Mouse (Mus musculus) brain, embryonic 18.5 days (tissue): Measurements from ENCODE around the gene Mettl17.

Experiments
- DNase-seq: peaks from one replicate; pipeline ENCODE4 v3.0.0-alpha.2; 2012; ENCODE audit warnings: low read depth, low spot score

The Mettl17 gene

DNA sequence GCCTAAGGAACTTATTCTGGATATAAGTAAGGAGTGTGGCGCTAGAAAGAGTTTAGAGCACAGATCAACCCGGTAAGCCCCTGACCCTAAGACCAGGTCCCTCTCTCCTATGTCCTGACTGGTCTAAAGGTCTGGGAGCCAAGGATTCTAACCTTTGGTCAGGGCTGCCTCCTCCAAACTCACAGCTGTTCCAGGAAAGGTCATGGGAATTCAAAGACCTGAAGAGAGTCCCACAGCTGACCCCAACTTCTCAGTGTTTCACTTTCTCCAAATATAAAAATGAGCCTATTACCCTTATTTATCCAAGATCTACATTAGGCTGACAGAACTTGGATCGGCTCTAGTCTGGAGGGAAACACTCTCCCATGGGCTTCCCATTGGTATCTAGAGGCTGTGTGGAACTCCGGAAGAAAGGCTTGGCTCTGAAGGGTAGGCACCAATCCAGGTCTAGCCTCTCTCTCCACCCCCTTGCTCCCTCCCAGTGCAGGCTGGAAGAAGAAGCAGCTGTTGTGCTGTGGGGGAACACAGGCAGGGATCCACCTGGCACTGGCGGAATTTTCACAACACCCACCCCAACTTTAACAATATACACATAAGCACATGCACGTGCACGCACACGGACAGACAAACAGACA is 44.8 kb downstream of the Mettl17 start:
- no peak for DNase-seq

DNA sequence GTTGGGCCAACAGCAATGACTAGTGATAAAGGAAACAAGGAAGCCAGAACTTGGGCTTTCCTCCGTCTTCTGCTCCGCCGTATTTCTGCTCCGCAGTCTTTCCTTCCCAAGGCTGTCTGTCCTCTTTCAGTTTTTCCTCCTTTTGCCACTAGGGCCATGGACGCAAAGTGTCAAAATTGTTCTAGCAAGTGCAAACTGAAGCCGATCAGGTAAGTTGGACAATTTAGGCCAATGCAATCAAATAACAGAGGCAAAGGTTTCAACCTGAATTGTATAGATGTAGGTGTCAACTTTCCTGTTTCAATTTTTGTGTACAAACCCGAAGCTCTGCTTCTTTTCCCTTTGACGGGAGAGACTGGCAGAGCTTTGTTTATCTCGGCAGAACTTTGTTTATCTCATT is 45.3 kb downstream of the Mettl17 start:
- no peak for DNase-seq

DNA sequence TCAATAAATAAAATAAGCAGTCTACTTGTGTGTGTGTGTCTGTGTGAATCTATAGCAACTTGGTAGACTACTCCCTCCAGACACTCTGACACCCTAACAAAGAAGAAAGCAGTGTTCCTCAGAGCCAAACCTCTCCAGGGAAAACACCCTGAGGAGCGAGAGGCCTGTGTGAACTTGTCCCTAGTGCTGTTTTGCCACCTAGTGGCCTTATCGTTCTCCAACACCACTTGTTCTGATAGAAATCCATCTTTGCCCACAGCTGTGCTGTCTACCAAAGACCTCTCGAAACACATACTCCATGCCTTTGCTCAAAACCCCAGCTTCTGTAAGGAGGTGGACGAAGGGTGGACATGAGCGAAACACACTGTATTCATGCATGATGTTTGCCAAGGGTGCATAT is 46.2 kb downstream of the Mettl17 start:
- DNase-seq, result no peak

DNA sequence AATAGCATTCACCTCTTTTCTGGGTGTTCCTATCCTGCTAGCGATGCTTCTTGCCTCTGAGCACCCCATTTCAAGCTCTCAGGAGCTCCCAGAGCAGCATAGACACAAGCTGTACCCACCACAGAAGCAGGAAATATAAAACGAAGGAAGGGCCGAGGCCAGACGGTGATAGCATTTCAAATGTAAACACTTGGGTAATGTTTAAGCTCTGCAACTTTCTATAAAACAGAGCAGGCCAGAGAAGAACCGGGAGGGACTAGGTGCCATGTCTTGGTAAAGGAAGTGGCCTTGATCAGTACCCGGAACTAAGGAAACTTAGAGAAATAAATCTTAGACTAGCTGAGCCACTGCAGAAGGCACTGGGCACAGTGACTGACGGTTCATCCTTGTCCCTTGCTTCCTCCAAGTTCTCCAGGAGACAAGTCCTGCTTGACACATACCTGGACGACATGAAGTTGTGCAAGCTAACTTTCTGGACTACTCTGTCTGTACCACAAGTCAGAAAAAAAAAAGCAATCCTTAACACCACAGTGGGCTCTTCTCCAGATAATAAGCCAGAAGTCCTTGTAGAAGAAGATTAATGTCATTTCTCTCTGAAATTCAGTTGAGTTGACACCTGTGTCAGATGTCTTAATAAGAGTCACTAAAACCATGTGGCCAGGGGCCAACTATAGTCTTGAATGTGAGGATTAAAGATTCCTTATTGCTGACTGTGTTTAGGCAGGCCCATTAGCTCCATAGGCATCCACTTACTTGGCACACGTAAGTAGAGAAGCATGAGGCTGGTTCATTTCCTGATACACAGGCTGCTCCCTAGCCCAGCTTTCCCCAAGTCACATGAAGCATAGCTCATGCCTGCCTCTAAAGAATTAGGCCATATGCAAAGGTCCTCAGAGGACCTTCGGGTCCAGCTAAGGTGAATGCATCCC is 47.7 kb downstream of the Mettl17 start:
- DNase-seq, result no peak

DNA sequence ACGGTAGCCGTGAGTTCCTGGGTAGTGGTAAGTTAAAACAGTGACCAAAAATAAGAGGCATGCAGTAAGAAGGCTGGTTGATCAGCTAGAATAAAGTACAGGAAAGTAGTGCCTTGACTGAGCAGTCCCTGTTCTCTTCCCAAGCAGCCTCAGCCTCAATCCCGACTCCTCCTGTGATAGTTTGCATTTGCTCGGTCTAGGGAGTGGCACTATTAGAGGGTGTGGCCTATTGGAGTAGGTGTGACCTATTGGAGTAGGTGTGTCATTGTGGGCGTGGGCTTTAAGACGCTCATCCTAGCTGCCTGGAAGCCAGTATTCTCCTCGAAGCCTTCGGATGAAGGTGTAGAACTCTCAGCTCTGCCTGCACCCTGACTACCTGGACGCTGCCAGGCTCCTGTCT is 54.4 kb downstream of the Mettl17 start:
- DNase-seq, result no peak

DNA sequence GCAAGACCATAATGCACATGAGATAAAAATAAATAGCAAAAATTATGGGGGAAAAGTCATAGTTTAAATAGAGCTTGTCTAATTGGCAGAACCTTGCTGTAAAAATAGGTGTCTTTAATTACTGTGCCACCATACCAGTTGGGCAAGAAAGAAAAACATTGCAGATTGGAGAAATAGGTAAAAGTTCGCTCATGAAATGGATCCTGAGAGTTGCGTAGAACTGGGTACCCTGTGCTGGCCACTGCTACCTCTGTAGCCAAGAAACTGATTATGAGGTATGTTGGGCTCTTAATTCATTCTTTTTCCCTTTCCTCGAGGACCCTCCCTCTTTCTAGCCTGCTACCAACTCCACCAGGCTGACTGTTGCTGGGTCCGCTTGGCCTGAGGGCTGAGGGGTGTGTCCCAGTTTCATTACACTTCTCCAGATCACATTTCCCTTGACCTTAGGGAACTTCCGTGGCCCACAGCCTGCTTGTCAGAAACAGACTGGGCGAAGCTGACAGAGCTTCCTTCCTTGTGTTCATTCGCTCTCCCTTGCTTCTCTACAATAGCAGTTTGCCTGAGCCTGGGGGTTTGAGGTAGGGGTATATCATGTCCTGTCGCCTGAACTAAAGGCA is 56.4 kb downstream of the Mettl17 start:
- no peak for DNase-seq

DNA sequence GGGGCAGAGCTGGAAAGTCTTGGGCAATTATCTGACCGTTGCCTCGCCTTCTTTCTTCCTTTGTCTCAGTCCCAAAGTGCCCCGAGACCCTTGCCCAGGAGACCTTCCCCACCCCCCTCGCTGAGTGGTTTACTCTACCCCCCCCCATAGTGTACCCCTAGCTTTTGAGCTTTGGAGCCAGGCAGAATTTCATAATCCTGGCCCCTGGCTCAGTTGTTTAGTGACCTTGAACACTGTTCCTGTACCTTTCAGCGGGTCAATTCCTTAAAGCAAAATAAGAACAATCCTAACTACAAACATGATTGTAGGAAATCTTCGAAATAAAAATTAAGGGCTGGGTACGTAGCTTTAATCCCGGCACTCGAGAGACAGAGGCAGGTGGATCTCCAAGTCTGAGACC is 56.9 kb downstream of the Mettl17 start:
- no peak for DNase-seq

DNA sequence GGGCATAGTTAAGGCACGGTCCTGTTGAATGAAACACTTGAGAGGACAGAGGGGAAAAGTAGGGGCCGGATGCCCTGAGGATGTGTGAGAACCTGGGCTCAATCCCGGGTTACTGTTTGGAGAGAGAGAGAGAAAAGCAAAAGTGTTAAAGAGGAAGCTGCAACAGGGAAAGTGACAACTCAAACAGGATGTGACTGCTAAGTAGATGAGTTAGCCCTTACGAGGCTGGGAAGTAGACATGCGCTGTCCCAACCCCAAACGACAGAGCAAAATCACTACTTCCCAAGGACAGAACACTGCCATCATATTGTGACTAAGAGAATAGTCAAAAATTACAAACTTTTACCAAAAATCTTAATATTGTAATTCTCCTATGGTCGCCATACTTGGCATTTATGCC is 57.6 kb downstream of the Mettl17 start:
- no peak for DNase-seq
